Mouse (Mus musculus) olfactory bulb, adult 2 months (tissue): ENCODE measurements at regions not wholly inside any gene's neighbourhood (a gene's known extent, or its start where the extent isn't known, plus 50 kb on each side); places are given as distances from the start of the nearest gene placed in this dataset.

ENCODE experiments used
- CTCF ChIP-seq: fragments of 200-500 bp; IDR thresholded peaks from 2 replicates; pipeline ENCODE4 v1.5.1; 2012; ENCODE audit warnings: low read depth, mild to moderate bottlenecking, low read length, moderate library complexity; ENCODE audit not compliant: insufficient read depth
- POLR2A ChIP-seq: fragments of 200-500 bp; IDR thresholded peaks from 2 replicates; pipeline ENCODE4 v1.6.1; 2012; ENCODE audit warnings: mild to moderate bottlenecking, low read depth, low read length, moderate library complexity; ENCODE audit not compliant: insufficient read depth

DNA sequence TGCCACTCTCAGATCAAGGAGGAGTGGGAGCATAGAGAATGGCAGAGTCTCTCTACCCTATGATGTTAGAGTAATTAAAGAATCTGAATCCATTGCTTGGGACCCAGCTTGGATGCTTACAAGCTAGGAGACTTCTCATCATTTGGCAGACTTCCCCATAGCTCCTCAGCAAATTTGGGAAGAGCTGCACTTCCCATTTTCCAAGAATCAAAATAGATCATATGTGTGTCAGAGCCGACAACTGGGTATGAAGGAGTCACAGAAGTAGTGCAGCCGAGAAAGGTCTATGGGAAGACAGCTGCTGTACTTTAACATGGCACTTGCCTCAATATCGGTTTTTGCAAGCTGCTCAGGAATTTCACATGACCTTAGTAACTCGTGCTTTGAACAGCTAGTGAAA, 596.8 kb downstream of the Gm9195 start:
- no peak for TF ChIP-seq CTCF
- no peak for TF ChIP-seq POLR2A
